Mouse (Mus musculus): ENCODE measurements around the gene Dcst1.

Dcst1 gene

DNA sequence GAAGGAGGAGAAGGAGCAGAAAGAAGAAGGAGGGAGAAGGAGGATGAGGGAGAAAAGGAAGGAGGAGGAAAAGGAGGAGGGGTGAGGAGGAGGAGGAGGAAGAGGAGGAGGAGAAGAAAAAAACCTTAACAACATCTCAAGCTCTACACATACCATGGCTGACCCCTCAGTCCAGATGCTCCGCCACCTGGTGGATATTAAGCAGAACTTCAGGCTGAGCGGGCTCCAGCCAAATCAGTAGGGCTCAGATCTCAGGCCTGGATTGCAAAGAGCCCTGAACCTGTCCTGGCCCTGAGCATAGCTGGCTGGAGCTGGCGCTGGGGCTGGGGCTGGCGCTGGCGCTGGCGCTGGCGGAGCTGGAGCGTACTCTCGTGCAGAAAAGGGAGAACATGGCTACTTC, 57.0 kb downstream of the Dcst1 start:
- peak; percentile 86 for DNase-seq (ENCODE audit: low spot score)

GRCm38 (mm10) chr3:89305551-89306325, 59.3 kb downstream of the Dcst1 start:
- peak; percentile 92 for DNase-seq (ENCODE audit: low spot score)

DNA sequence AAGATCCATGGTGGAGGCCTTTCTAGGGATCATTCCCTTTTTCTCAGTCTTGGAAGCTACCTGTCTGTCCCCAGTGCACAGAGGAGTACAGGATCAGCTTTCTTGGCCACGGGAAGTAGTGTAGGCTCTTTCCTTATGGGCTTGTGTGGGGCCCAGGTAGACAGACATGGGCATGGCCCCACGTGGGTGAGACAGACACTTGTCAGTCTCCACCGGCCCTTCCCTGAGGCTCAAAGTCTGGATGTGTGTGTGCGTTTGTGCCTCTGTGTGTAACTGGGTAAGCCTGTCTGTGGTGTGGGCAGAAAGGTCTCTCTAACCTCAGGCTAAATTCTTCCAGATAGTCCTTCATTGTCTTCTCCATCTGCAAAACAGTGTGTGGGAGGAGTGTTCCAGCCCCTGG, 59.9 kb downstream of the Dcst1 start:
- no peak for DNase-seq (ENCODE audit: low spot score)

DNA sequence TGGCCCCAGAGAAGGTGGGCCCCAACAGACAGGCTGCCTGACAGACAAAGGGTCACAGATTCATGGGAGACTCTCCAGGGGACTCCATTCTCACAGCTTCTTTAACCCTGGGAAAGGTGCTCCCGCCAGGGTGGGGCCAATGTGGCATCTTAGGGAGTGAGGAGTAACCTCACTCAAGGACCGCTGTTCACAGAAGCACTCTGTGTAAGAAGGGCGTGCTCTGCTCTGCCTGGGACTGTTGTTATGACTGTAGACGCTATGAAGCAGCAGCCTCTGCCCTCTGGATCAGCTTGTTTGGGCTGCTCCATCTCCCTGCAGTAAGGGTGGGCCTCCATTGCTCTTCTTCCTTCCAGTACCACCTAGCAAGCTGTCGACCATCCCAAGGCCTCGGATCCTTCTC, 60.6 kb downstream of the Dcst1 start:
- no peak for DNase-seq (ENCODE audit: low spot score)

GRCm38 (mm10) chr3:89300514-89300913, 64.5 kb downstream of the Dcst1 start:
- DNase-seq (ENCODE audit: low spot score): no peak

All from adipocyte (in vitro differentiated cells).